In the genomic region with DNA sequence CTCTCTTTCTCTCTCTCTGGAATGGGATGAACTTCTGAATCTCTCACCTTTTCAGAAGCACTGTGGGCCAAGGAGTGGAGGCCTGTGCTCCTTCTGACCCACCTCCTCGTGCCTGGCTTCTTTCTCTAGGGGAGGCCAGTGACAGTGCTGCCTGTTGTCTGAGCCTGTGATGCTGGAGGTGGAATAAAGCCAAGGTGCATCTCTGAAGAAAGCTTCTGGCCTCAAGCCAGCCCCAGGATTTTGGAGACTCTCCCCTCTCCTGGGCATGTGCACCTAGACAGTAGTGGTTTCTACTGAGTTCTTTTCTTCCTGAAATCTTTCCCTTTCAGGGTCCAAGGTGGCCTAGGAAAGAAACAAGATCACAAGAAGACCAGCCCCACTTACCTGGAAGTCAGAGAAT, we compare ENCODE assay signal across 15 mouse cellular contexts.
DNase-seq lines count a peak whose midpoint lies in the region; ATAC-seq and TF ChIP-seq lines count a peak whose summit lies in the region.
"Had no signal": no experiment of that assay in that cellular context is flagged by ENCODE, and none has a peak within 500 bp of the region (broad histone marks: within the 10 kb centered on the region; RNA-seq: fewer than 3 reads in every experiment).

No protein-coding gene starts in this region.

- no peak for TF ChIP-seq CTCF in left cerebral cortex, adult 2 months (IDR thresholded peaks at IDR 0.05)

- peak overlapping the region; percentile 58 for H3K27ac ChIP-seq in left cerebral cortex, adult 2 months
- H3K27ac ChIP-seq in forebrain, embryonic 14.5 days (ENCODE audit: low read depth, low read length) = peak overlapping the region; percentile 100
- H3K27ac ChIP-seq in hindbrain, embryonic 16.5 days (ENCODE audit: low read depth, low read length) = peak overlapping the region; percentile 69
- H3K27ac ChIP-seq in neural tube, embryonic 15.5 days (replicated peaks) = peak overlapping the region; percentile 86
- H3K27ac ChIP-seq in intestine, embryonic 16.5 days (ENCODE audit: low read length) = no peak overlapping the region
- H3K27ac ChIP-seq: limb, embryonic 10.5 days; liver, embryonic 15.5 days; macrophage had no signal

- H3K9me3 ChIP-seq in forebrain, embryonic 14.5 days (replicated peaks; ENCODE audit: control insufficient read depth, low read length) = no peaks in the 10 kb centered on the region
- no peaks in the 10 kb centered on the region for H3K9me3 ChIP-seq in hindbrain, embryonic 16.5 days (ENCODE audit: control insufficient read depth, low read length)
- H3K9me3 ChIP-seq in neural tube, embryonic 15.5 days (replicated peaks) = no peaks in the 10 kb centered on the region
- H3K9me3 ChIP-seq in intestine, embryonic 16.5 days (ENCODE audit: control insufficient read depth, low read length) = no peaks in the 10 kb centered on the region
- H3K9me3 ChIP-seq: limb, embryonic 10.5 days; liver, embryonic 15.5 days had no signal

- no peak overlapping the region for H3K9ac ChIP-seq in forebrain, embryonic 14.5 days (ENCODE audit: low read length)
- no peak overlapping the region for H3K9ac ChIP-seq in hindbrain, embryonic 16.5 days (ENCODE audit: low read depth, low read length)
- no peak overlapping the region for H3K9ac ChIP-seq in neural tube, embryonic 15.5 days (replicated peaks)
- H3K9ac ChIP-seq in intestine, embryonic 16.5 days (ENCODE audit: low read depth, low read length) = no peak overlapping the region
- H3K9ac ChIP-seq: liver, embryonic 15.5 days had no signal

- H3K4me1 ChIP-seq in forebrain, embryonic 14.5 days (ENCODE audit: control insufficient read depth, insufficient read depth, low read length) = peaks cover 75% of the 10 kb centered on the region
- peaks cover 43% of the 10 kb centered on the region for H3K4me1 ChIP-seq in hindbrain, embryonic 16.5 days (ENCODE audit: control insufficient read depth, insufficient read depth, low read depth, low read length)
- H3K4me1 ChIP-seq in neural tube, embryonic 15.5 days = peaks cover 56% of the 10 kb centered on the region
- H3K4me1 ChIP-seq in intestine, embryonic 16.5 days (ENCODE audit: control insufficient read depth, insufficient read depth, low read length) = no peaks in the 10 kb centered on the region
- H3K4me1 ChIP-seq: liver, embryonic 15.5 days had no signal

- peaks cover 81% of the 10 kb centered on the region for H3K36me3 ChIP-seq in forebrain, embryonic 14.5 days (ENCODE audit: control insufficient read depth, insufficient read depth, low read length)
- peaks cover 2% of the 10 kb centered on the region; the same call in 1 of the 2 replicates for H3K36me3 ChIP-seq in hindbrain, embryonic 16.5 days (ENCODE audit: control insufficient read depth, insufficient read depth, low read length)
- H3K36me3 ChIP-seq in neural tube, embryonic 15.5 days = no peaks in the 10 kb centered on the region
- no peaks in the 10 kb centered on the region for H3K36me3 ChIP-seq in intestine, embryonic 16.5 days (ENCODE audit: control insufficient read depth, insufficient read depth, low read length)
- H3K36me3 ChIP-seq: limb, embryonic 10.5 days; liver, embryonic 15.5 days had no signal

- ATAC-seq in forebrain, embryonic 14.5 days = no peak
- no peak for ATAC-seq in hindbrain, embryonic 16.5 days
- no peak for ATAC-seq in neural tube, embryonic 15.5 days (ENCODE audit: low FRiP score)
- no peak for ATAC-seq in intestine, embryonic 16.5 days

- DNase-seq in left cerebral cortex, adult 2 months (ENCODE audit: extremely low spot score in 1 of 2, low spot score in 2 of 2) = no peak
- DNase-seq in left cerebral cortex, postnatal 14 days (ENCODE audit: low spot score in 2 of 2) = no peak
- DNase-seq in forebrain, embryonic 14.5 days (ENCODE audit: low spot score) = peak; percentile 26
- DNase-seq in B cell, adult 2 months = no peak
- DNase-seq: heart, postnatal 10 days; kidney, adult 11 months; kidney, postnatal 4 days; right cerebral cortex, adult 18-20 months had no signal

- intact Hi-C loops in left cerebral cortex, adult 2 months (cut with DNase I) = no loop called here
- intact Hi-C loops in left cerebral cortex, postnatal 14 days (cut with DNase I) = no loop called here

- no peaks in the 10 kb centered on the region for H3K27me3 ChIP-seq in forebrain, embryonic 14.5 days (replicated peaks; ENCODE audit: control insufficient read depth, insufficient read depth, low read length)
- no peaks in the 10 kb centered on the region for H3K27me3 ChIP-seq in hindbrain, embryonic 16.5 days (replicated peaks; ENCODE audit: control insufficient read depth, insufficient read depth, low read length)
- peaks cover 9% of the 10 kb centered on the region; the same call in 1 of the 2 replicates for H3K27me3 ChIP-seq in neural tube, embryonic 15.5 days (replicated peaks)
- peaks cover 77% of the 10 kb centered on the region for H3K27me3 ChIP-seq in intestine, embryonic 16.5 days (replicated peaks; ENCODE audit: control insufficient read depth, insufficient read depth, low read length)

- WGBS in forebrain, embryonic 14.5 days = 0% methylated on average over 1 of the region's 1 CpGs
- 12% methylated on average over 1 of the region's 1 CpGs for WGBS in hindbrain, embryonic 16.5 days
- 25% methylated on average over 1 of the region's 1 CpGs for WGBS in neural tube, embryonic 15.5 days
- 41% methylated on average over 1 of the region's 1 CpGs for WGBS in intestine, embryonic 16.5 days

- no peak overlapping the region for H3K4me2 ChIP-seq in forebrain, embryonic 14.5 days (ENCODE audit: low read length)
- H3K4me2 ChIP-seq in hindbrain, embryonic 16.5 days (ENCODE audit: low read length) = no peak overlapping the region
- H3K4me2 ChIP-seq in neural tube, embryonic 15.5 days = no peak overlapping the region
- no peak overlapping the region for H3K4me2 ChIP-seq in intestine, embryonic 16.5 days (ENCODE audit: low read depth, low read length)
- H3K4me2 ChIP-seq: liver, embryonic 15.5 days had no signal

- no peak overlapping the region for H3K4me3 ChIP-seq in left cerebral cortex, adult 2 months
- no peak overlapping the region for H3K4me3 ChIP-seq in forebrain, embryonic 14.5 days (ENCODE audit: low read depth, low read length)
- H3K4me3 ChIP-seq in hindbrain, embryonic 16.5 days (ENCODE audit: low read length) = no peak overlapping the region
- H3K4me3 ChIP-seq in neural tube, embryonic 15.5 days (replicated peaks) = no peak overlapping the region
- no peak overlapping the region for H3K4me3 ChIP-seq in intestine, embryonic 16.5 days (ENCODE audit: low read length)
- H3K4me3 ChIP-seq: limb, embryonic 10.5 days; liver, embryonic 15.5 days; myocyte had no signal
